Mouse (Mus musculus) kidney, adult 8-10 months (tissue): Measurements from ENCODE around the gene Myt1l.

Experiments
- DNase-seq, 2 experiments: peaks; one replicate each; pipeline ENCODE4 v3.0.0; 2022

Myt1l gene

GRCm38 (mm10) chr12:29740346-29741025 lies 212.3 kb downstream of the Myt1l start:
- no peak for DNase-seq

GRCm38 (mm10) chr12:29741181-29741580 lies 213.0 kb downstream of the Myt1l start:
- DNase-seq: no peak

GRCm38 (mm10) chr12:29750604-29751128 lies 222.5 kb downstream of the Myt1l start:
- DNase-seq: no peak

- DNase-seq: no peak
Observed at GRCm38 (mm10) chr12:29755086-29755871, 227.1 kb downstream of the Myt1l start.

GRCm38 (mm10) chr12:29755872-29756265 lies 227.7 kb downstream of the Myt1l start:
- DNase-seq: no peak

- DNase-seq: no peak
Observed at GRCm38 (mm10) chr12:29760611-29761010, 232.4 kb downstream of the Myt1l start.

GRCm38 (mm10) chr12:29766158-29766557 lies 238.0 kb downstream of the Myt1l start:
- no peak for DNase-seq

GRCm38 (mm10) chr12:29771791-29772190 lies 243.6 kb downstream of the Myt1l start:
- no peak for DNase-seq

GRCm38 (mm10) chr12:29772401-29772800 lies 244.2 kb downstream of the Myt1l start:
- DNase-seq: no peak

- DNase-seq: no peak
Observed at GRCm38 (mm10) chr12:29778901-29779300, 250.7 kb downstream of the Myt1l start.

GRCm38 (mm10) chr12:29789319-29790050 lies 261.3 kb downstream of the Myt1l start:
- DNase-seq: peak in 1 of 2 experiments; percentile 1

GRCm38 (mm10) chr12:29790051-29790386 lies 261.8 kb downstream of the Myt1l start:
- no peak for DNase-seq

GRCm38 (mm10) chr12:29792998-29793397 lies 264.8 kb downstream of the Myt1l start:
- no peak for DNase-seq

GRCm38 (mm10) chr12:29795107-29795673 lies 267.0 kb downstream of the Myt1l start:
- no peak for DNase-seq

GRCm38 (mm10) chr12:29798595-29799391 lies 270.6 kb downstream of the Myt1l start:
- DNase-seq: no peak

GRCm38 (mm10) chr12:29806415-29806814 lies 278.2 kb downstream of the Myt1l start:
- DNase-seq: no peak

- no peak for DNase-seq
Observed at GRCm38 (mm10) chr12:29809569-29810185, 281.5 kb downstream of the Myt1l start.

GRCm38 (mm10) chr12:29815466-29815865 lies 287.3 kb downstream of the Myt1l start:
- DNase-seq: no peak

GRCm38 (mm10) chr12:29816130-29816529 lies 287.9 kb downstream of the Myt1l start:
- no peak for DNase-seq

- no peak for DNase-seq
Observed at GRCm38 (mm10) chr12:29816761-29817160, 288.6 kb downstream of the Myt1l start.

- no peak for DNase-seq
Observed at GRCm38 (mm10) chr12:29822216-29822615, 294.0 kb downstream of the Myt1l start.
